Mouse (Mus musculus) gastrocnemius, postnatal 14 days (tissue): ENCODE results near the gene Kremen2. TPM values are rescaled to one million over a fixed set of nuclear protein-coding genes. Genes with fewer than 3 reads are reported as not detected.

ENCODE experiments used
- DNase-seq: peaks from one replicate; pipeline ENCODE4 v3.0.0; 2021; ENCODE audit warnings: mixed read lengths
- intact Hi-C: fragments of 180-260 bp; cut with DNase I; formaldehyde crosslinking; loops from one replicate; pipeline ENCODE4 v1.15.1; 2025; ENCODE audit warnings: low total_unique reads
- total RNA-seq, 2 experiments: library from RNA; stranded (reverse); gene quantifications; 2 replicates each; pipeline ENCODE4 v1.2.3; 2021

Gene Kremen2
- total RNA-seq, 2 experiments from 2014 or later, result not detected

GRCm38 (mm10) chr17:23739202-23740135, 6.2 kb downstream of the Kremen2 start:
- no peak for DNase-seq
- intact Hi-C loops, result no loop called here

- intact Hi-C loops, result no loop called here
- no peak for DNase-seq
Measured at GRCm38 (mm10) chr17:23738836-23739201, 6.8 kb downstream of the Kremen2 start.

DNA sequence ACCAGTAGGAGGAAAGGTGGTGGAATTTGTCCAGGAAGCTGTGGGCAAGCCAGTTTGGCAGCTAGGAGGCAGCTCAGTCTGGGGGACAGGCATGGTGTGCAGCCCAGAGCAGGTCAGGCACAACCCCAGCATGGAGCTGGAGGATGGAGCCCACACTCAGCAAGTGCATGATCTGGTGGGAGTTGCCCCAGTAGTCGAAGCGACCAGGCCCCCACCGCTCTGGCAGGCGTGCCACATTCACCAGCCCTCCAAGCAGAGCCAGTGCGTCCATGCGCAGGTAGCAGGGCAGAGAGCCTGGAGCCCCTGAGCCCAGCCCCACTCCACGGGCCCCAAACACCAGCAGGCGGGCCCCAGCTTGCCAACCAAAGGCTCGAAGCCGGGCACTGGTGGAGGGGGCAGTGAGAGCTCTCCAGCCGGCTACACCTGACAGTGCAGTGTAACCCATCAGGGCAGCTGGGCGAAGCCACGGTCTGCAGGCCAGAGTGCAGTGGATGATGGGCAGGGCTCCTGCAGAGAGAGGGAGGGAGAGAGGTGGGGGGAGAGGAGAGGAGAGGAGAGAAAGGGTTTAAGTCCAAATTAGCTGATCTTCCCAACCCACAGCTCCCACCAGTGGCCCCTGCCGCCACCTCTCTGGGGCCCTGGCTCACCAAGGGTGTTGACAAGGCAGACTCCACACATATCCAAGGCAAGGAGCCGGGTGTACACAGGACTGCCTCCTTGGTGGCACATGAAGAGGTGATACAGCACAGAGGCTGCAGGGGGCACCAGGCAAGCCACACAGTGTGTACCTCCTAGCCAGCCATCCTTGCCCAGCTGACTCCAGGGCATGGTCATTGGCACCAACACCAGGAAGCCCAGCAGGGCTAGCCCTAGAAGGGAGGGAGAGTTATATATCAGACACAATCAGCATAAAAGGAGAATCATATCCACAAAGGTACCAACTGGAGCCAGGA, 7.9 kb downstream of the Kremen2 start:
- intact Hi-C loops, result no loop called here
- no peak for DNase-seq

GRCm38 (mm10) chr17:23734341-23734740, 11.3 kb downstream of the Kremen2 start:
- intact Hi-C loops, result no loop called here
- DNase-seq, result no peak

- intact Hi-C loops, result no loop called here
- no peak for DNase-seq
Measured at GRCm38 (mm10) chr17:23730441-23730840, 15.2 kb downstream of the Kremen2 start.

DNA sequence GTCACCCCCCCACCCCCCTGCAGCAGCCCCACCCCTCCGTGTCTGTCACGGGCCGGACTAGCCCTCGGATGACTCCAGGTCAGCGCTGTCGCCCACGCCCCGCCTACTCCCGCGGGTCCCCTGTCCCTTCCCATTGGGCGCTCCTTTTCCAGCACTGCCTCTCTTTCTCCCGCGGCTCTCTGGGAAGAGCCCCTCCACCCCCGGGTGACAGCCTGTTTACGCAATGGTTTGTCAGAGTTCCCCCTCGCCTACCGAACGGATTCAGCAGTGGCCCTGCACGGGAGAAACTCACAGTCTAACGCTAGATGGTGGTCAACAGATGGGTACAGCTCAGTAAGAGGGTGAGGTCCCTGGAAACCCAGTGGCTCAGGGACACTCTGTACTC, 18.9 kb downstream of the Kremen2 start:
- intact Hi-C loops, result no loop called here

DNA sequence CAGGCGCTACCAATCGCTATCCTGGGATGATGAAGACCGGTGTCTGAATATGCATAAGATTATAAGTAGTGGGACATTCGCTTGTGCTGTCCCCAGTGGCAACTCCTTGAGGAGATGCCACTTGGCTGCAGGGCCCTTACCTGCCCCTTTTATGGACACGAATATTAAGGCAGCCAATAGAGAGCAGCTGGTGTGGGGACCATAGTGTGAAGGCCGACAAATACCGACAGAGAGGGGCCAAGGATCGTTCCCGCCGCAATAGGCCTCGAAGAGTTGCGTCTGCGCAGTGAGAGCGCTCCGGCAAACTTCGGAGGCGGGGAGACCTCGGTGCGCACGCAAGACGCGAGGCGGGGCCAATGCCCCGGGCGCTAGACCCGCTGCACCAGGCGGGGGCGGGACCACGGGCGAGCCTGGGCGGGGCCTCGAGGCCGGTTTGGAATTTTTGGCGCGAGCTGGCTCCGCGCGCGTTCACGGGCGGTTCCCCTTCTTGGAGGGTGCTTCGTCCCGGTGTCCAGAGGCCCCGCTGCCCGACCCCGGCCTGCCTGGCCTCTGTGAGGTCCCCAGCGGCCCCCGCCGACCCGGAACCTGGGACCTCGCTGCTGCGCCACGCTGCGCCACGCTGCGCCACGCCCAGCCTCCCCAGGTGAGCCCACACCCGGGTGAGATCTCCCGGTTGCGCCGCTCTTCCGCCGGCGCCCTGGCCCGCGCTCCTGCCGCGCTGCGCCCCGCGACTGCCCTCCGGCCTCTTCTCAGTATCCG, 19.5 kb downstream of the Kremen2 start, which contains the start of gene Pkmyt1:
Gene Pkmyt1, plus strand, starts transcription at position 338 of the 759 bp plus-strand sequence.
- intact Hi-C loops, result no loop called here

More for the DNA sequence above, 18.9 kb downstream of the Kremen2 start:
- DNase-seq, result peak; percentile 89

DNA sequence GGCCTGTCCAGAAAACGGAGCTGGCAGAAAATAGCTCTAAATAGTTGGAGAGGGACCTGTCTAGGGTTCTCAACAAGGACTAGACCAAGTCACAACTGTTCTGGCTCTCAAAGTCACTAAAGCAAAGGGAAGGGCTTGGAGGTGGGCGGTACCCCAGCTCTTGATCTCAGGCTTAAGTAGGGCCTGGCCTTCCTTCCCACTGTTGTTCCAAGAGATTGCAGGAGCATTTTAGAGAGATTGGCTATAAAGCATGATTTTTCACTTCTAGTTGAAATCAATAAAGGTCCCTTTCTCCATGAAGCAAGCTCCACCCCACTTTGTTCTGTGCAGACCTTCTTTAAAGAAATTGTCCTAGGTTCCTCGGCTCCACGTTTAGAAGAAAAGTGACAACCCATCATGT, 20.2 kb downstream of the Kremen2 start:
- intact Hi-C loops, result no loop called here
- DNase-seq, result no peak

More for the DNA sequence above, 19.5 kb downstream of the Kremen2 start, which contains the start of gene Pkmyt1:
- DNase-seq, result peak; percentile 96

DNA sequence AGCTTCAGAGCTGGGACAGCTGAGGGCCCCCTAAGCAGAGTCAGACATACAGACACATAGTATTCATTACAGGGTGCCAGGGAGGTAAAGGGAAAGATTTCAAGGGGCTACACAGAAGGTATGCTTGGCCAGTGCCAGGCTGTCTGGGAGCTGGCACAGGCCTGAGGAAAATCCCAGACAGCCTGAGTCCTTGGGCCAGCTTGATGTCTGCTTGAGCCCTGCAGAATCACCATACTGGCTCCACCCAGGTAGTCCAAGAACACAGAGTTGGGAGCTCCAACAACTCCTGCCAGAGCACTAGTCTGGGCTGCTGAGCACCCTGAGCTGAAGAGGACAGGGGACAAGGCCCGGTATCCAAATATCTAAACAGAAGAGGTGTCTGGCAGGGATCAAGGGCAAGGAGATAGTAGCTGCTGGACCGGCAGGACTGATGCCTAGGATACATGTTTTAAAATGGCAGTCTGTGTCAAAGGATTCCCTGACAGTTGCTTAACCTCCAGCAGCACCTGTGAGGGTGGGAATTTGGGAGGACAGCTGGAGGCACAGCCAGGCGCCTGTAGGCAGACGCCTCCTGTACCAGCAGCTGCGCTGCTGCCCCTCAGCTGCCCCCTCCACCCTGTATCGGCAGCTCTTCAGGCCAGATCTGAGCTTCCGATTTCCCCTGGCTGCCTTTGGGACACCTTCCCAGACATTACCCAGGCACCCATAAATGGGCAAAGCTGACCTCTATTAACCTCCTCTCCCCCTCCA, 23.1 kb downstream of the Kremen2 start, which contains the start of gene 1520401A03Rik:
Gene 1520401A03Rik, minus strand, starts transcription at position 408 of the 750 bp plus-strand sequence.
- intact Hi-C loops, result no loop called here
- DNase-seq, result no peak

DNA sequence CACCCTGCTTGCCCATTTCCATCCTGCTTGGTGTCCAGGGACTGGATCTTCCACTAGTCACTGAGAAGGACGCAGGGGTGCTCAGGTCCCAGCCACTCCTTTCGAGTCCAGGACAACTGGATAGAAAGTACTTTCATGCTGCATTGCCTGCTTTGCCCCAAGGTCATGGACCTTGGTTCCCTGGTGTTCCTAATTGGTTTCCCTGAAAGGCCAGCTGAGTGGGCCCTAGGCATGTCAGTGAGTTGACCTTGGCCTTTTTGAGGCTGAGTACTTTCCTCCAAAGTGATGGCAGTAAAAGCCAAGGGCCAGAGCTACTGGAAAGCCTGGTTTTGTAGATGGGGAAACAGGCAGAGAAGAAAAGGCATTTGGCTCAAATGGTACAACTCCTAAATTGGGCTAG, 23.7 kb downstream of the Kremen2 start:
- intact Hi-C loops, result no loop called here
- DNase-seq, result no peak

DNA sequence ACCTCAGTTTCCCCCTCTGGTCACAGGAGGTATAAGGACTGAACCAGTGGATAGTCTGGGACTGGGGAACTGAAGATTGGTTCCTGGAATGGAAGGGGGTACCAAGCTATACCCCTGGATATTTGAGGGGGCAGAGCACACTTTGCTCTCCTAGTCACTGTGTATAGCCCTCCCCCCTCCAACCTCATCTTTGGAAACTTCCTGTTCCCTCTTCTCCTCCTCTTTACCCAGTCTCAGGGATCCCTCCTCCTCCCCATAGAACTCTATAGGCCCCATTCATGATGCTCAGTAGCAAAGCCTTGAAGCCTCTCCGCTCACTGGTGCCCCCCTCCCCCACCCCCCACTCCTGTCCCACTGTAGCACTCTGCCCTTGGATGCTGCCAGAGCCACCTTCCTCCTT, 26.2 kb downstream of the Kremen2 start:
- intact Hi-C loops, result no loop called here
- no peak for DNase-seq

DNA sequence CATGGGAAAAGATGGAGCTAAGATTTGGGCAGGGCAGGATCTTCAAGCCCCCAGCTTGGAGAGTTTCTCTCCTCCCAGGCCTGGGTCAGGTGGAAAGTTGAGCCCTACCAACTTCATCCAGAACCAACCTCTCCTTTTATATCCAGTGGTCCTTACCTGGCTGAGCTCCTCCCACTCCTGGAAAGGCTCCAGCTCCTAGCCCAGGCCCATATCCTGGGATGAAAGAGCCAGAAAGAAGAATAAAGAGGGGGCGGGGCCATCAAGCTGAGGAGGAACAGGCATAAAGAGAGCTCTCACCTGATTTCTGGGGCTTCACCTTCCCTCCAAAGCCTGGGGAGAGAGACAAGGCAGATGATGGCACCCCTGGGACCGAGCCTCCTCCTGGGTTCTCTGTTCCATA, 28.6 kb downstream of the Kremen2 start:
- intact Hi-C loops, result no loop called here

GRCm38 (mm10) chr17:23706212-23706611, 39.4 kb downstream of the Kremen2 start:
- intact Hi-C loops, result loop anchor here (5.0 kb wide), 1 partner anchor 134 kb away; no protein-coding TSS in a partner anchor
- peak; percentile 70 for DNase-seq

More for the DNA sequence above, 28.6 kb downstream of the Kremen2 start:
- DNase-seq, result no peak

GRCm38 (mm10) chr17:23705525-23706104, 40.0 kb downstream of the Kremen2 start:
- DNase-seq, result no peak
- intact Hi-C loops, result loop anchor here (5.0 kb wide), 1 partner anchor 133 kb away; no protein-coding TSS in a partner anchor

DNA sequence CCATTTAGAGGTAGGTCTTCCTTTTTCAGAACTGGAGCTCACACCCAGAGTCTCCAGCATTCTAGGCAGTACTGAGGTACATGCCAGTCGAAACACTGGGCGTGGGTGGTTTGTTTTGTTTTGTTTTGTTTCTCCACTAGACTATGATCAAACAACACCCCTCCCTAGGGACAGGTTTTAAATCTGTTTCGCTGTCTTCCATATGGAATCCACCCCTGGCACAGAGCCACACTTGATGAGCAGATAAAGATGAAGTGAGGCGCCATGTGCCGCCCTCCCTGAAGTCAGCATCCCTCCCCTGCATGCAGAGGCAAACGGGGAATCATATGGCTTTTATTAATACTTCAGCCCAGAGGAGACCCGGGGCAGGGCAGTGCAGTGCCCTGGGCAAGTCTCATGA, 40.9 kb downstream of the Kremen2 start:
- DNase-seq, result no peak
- intact Hi-C loops, result loop anchor here (5.0 kb wide), 2 partner anchors 42 to 132 kb away; partner anchors contain the start of gene Bicdl2

DNA sequence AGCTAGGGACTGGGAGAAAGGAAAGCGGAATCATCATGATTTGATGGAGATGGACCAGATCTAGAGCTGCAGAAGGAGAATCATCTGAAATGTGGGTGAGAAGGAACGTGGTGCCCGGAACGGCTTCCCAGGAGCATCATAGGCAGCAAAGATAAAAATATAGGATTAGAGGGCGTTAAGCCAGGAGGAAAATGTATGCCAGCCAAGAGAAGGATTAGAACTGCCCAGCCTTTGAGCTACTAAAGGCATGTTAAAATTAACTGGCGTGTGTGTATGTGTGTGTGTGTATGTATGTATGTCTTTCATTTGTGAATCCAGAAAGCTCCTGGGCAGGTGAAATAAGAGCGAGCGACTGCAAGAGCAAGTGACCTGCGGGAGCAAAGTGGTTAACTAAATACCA, 42.3 kb downstream of the Kremen2 start:
- intact Hi-C loops, result loop anchor here (5.0 kb wide), 1 partner anchor 41 kb away; the partner anchor contains the start of gene Bicdl2
- no peak for DNase-seq

DNA sequence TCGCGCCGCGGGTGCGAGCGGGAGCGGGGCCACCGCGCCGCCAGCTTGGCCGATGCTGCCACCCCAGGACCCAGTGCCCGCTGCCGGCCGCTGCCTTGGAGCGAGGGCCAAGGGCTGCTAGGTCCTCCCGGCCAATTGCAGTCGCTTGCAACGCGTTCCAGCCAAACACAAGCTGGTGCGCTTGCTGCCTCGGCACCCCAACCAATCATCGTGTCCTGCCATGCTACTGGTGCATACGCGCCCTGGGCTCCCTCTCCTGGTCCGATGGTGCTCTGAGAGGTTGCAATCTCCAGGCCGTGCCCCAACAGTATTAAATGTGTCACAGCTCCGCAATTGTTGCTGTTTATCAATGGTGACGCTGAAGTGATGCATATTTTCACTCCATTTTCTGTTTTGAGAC, 45.6 kb downstream of the Kremen2 start:
- DNase-seq, result peak; percentile 91
- intact Hi-C loops, result loop anchor here (5.0 kb wide), 1 partner anchor 38 kb away; the partner anchor contains the start of gene Bicdl2
